ENCODE assay signal across 25 mouse cellular contexts in the genomic region with DNA sequence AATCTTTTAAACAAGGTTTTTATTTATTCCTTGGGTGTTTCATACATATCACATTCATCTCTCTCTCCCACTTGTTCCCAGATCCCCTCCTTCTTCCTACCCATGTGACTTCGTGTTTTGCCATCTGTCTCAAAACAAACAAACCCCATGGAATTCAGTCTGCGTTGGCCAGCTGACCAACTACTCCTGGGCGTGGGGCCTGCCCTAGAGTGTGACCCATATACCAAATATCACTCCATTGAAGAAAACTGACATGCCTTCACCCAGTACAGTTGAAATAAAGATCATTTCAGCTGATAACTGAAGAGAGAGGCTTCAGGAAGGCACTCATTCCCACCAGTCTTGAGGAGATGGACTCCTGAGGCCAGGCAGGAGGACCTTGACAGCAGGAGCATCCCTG. TPM values are rescaled to one million over a fixed set of nuclear protein-coding genes. Genes with fewer than 3 reads are reported as not detected.
DNase-seq lines count a peak whose midpoint lies in the region; TF ChIP-seq lines count a peak whose summit lies in the region.
"Had no signal": no experiment of that assay in that cellular context is flagged by ENCODE, and none has a peak within 500 bp of the region (broad histone marks: within the 10 kb centered on the region; RNA-seq: fewer than 3 reads in every experiment).

No protein-coding gene starts in this region.

- peak overlapping the region; percentile 12; the same call in 1 of the 2 replicates for H3K27ac ChIP-seq in gastrocnemius, adult 2 months
- H3K27ac ChIP-seq: heart, embryonic 10.5 days; heart, embryonic 15.5 days; hindbrain, embryonic 12.5 days; limb, embryonic 12.5 days; liver, embryonic 15.5 days; lung, embryonic 15.5 days; midbrain, embryonic 13.5 days had no signal

- no peak for DNase-seq in gastrocnemius, adult 2 months
- no peak for DNase-seq in gastrocnemius, postnatal 4 days (ENCODE audit: low spot score in 2 of 2)
- peak; percentile 34 for DNase-seq in cerebellum, adult 11 months
- DNase-seq in cerebellum, adult 9-10 months = peak; percentile 68
- peak; percentile 40 to 46 for DNase-seq in cerebellum, postnatal 36 days
- DNase-seq in kidney, adult 18-20 months = no peak
- DNase-seq in frontal cortex, adult 2 months (ENCODE audit: extremely low spot score in 1 of 2, low spot score in 1 of 2) = no peak
- DNase-seq in layer of hippocampus, postnatal 36 days = no peak
- DNase-seq: adrenal gland, adult 8-10 months; gastrocnemius, postnatal 10 days; heart, postnatal 36 days; kidney, adult 9 months; kidney, postnatal 10 days; lung, postnatal 4 days had no signal

- TF ChIP-seq CTCF in gastrocnemius, adult 2 months (IDR thresholded peaks at IDR 0.05) = no peak

- intact Hi-C loops in gastrocnemius, adult 2 months (cut with DNase I) = loop anchor here (5.0 to 10.0 kb wide), 3 partner anchors 66 to 204 kb away; no protein-coding TSS in a partner anchor

- H3K4me3 ChIP-seq in gastrocnemius, adult 2 months = no peak overlapping the region
- H3K4me3 ChIP-seq: heart, embryonic 10.5 days; heart, embryonic 15.5 days; hindbrain, embryonic 12.5 days; limb, embryonic 12.5 days; liver, embryonic 15.5 days; lung, embryonic 15.5 days; midbrain, embryonic 13.5 days had no signal

RNA-seq across cellular contexts. Expression of a gene that starts 1.4 kb away (rescaled TPM):
- total RNA-seq in gastrocnemius, adult 2 months (2021) = 100 to 1,000 TPM; 117 to 126 TPM
- total RNA-seq in gastrocnemius, postnatal 4 days (2021) = 10 to 100 TPM; 33.8 to 36.1 TPM
- 95.0 and 110 TPM in 2 replicates for polyA plus RNA-seq in frontal cortex, adult 2 months (2012; rRNA removed)
- 10 to 100 TPM; 86.7 to 87.4 TPM for total RNA-seq in layer of hippocampus, postnatal 36 days (2021)
- total RNA-seq: common myeloid progenitor, adult 5-6 weeks; granulocyte monocyte progenitor cell, adult 5-6 weeks; megakaryocyte-erythroid progenitor cell, adult 5-6 weeks had no signal
- polyA plus RNA-seq: G1E had no signal

Comparison
In these comparisons a context has a peak if more than half of its experiments do, and no peak if none do; other contexts are left out.
1. DNase-seq: peak in cerebellum, adult 11 months (single experiment), cerebellum, adult 9-10 months (single experiment) and cerebellum, postnatal 36 days (2 of 2); none in gastrocnemius, adult 2 months (single experiment), gastrocnemius, postnatal 4 days (0 of 2), kidney, adult 18-20 months (single experiment), frontal cortex, adult 2 months (0 of 2) and layer of hippocampus, postnatal 36 days (0 of 2).